21 mouse cellular contexts compared by ENCODE assay signal in genomic region chr6:22343706-22344105, GRCm38 (mm10). TPM values are rescaled to one million over a fixed set of nuclear protein-coding genes. Genes with fewer than 3 reads are reported as not detected.
DNase-seq lines count a peak whose midpoint lies in the region; ATAC-seq and TF ChIP-seq lines count a peak whose summit lies in the region.
"Had no signal": no experiment of that assay in that cellular context is flagged by ENCODE, and none has a peak within 500 bp of the region (broad histone marks: within the 10 kb centered on the region; RNA-seq: fewer than 3 reads in every experiment).

No protein-coding gene starts in this region.

- no peak overlapping the region for H3K4me3 ChIP-seq in heart, adult 2 months
- no peak overlapping the region for H3K4me3 ChIP-seq in liver, embryonic 16.5 days (ENCODE audit: low read depth, low read length)
- H3K4me3 ChIP-seq in liver, embryonic 12.5 days = no peak overlapping the region
- no peak overlapping the region for H3K4me3 ChIP-seq in liver, postnatal 0 days (ENCODE audit: low read depth, low read length)
- no peak overlapping the region for H3K4me3 ChIP-seq in midbrain, postnatal 0 days (ENCODE audit: low read depth, low read length)
- H3K4me3 ChIP-seq: embryonic facial prominence, embryonic 12.5 days; heart, embryonic 15.5 days; hindbrain, embryonic 10.5 days had no signal

- no peak for TF ChIP-seq EP300 in heart, adult 2 months (IDR thresholded peaks at IDR 0.05; ENCODE audit: insufficient read depth, low read depth, low read length)
- no peak for TF ChIP-seq EP300 in liver, postnatal 0 days (IDR thresholded peaks at IDR 0.05; ENCODE audit: low read depth)

- H3K9ac ChIP-seq in heart, adult 2 months (ENCODE audit: low read depth, low read length) = no peak overlapping the region
- no peak overlapping the region for H3K9ac ChIP-seq in liver, embryonic 16.5 days (ENCODE audit: low read depth, low read length)
- no peak overlapping the region for H3K9ac ChIP-seq in liver, embryonic 12.5 days
- no peak overlapping the region for H3K9ac ChIP-seq in liver, postnatal 0 days (replicated peaks)
- no peak overlapping the region for H3K9ac ChIP-seq in midbrain, postnatal 0 days (replicated peaks; ENCODE audit: low read length, poor library complexity, severe bottlenecking)
- H3K9ac ChIP-seq: embryonic facial prominence, embryonic 12.5 days; heart, embryonic 15.5 days; hindbrain, embryonic 14.5 days had no signal

- ATAC-seq in liver, embryonic 16.5 days (ENCODE audit: low read depth) = no peak
- ATAC-seq in liver, embryonic 12.5 days = no peak
- peak; percentile 74 for ATAC-seq in liver, postnatal 0 days
- ATAC-seq in midbrain, postnatal 0 days (ENCODE audit: low FRiP score) = no peak
- ATAC-seq: forebrain, embryonic 16.5 days had no signal

- H3K36me3 ChIP-seq in heart, adult 2 months (ENCODE audit: control insufficient read depth, insufficient read depth, low read length) = no peaks in the 10 kb centered on the region; the same call in 1 of the 2 replicates
- H3K36me3 ChIP-seq in liver, embryonic 16.5 days (ENCODE audit: control insufficient read depth, insufficient read depth) = no peaks in the 10 kb centered on the region
- peaks cover 8% of the 10 kb centered on the region for H3K36me3 ChIP-seq in liver, embryonic 12.5 days
- H3K36me3 ChIP-seq in liver, postnatal 0 days (replicated peaks; ENCODE audit: insufficient read depth, low read length) = peaks cover 2% of the 10 kb centered on the region; the same call in 1 of the 2 replicates
- peaks cover 3% of the 10 kb centered on the region; the same call in 1 of the 2 replicates for H3K36me3 ChIP-seq in midbrain, postnatal 0 days (ENCODE audit: insufficient read depth, low read length)
- H3K36me3 ChIP-seq: heart, embryonic 15.5 days had no signal

- peaks cover 1% of the 10 kb centered on the region for H3K79me2 ChIP-seq in heart, adult 2 months (replicated peaks; ENCODE audit: control insufficient read depth, insufficient read depth, low read length)

- no peak for DNase-seq in heart, adult 2 months
- no peak for DNase-seq in heart, postnatal 14 days
- no peak for DNase-seq in liver, postnatal 0 days
- no peak for DNase-seq in midbrain, postnatal 0 days (ENCODE audit: low spot score)
- no peak for DNase-seq in left cerebral cortex, postnatal 4 days
- DNase-seq: adrenal gland, adult 8-10 months; cerebellum, adult 11 months; cerebellum, adult 8-10 months; cerebellum, postnatal 14 days; embryo, embryonic 11 days; gastrocnemius, postnatal 25 days had no signal

- no peaks in the 10 kb centered on the region for H3K27me3 ChIP-seq in heart, adult 2 months (ENCODE audit: control insufficient read depth, insufficient read depth, low read length)
- no peaks in the 10 kb centered on the region for H3K27me3 ChIP-seq in liver, embryonic 16.5 days (ENCODE audit: control insufficient read depth, insufficient read depth, low read depth, low read length)
- no peaks in the 10 kb centered on the region for H3K27me3 ChIP-seq in liver, embryonic 12.5 days (replicated peaks)
- H3K27me3 ChIP-seq in liver, postnatal 0 days (ENCODE audit: insufficient read depth, low read length) = no peaks in the 10 kb centered on the region
- H3K27me3 ChIP-seq in midbrain, postnatal 0 days (ENCODE audit: insufficient read depth, low read length) = no peaks in the 10 kb centered on the region
- H3K27me3 ChIP-seq: embryonic facial prominence, embryonic 12.5 days; heart, embryonic 15.5 days had no signal

- H3K27ac ChIP-seq in heart, adult 2 months = peak overlapping the region; percentile 64
- peak overlapping the region; percentile 59 for H3K27ac ChIP-seq in liver, embryonic 16.5 days (ENCODE audit: low read length)
- no peak overlapping the region for H3K27ac ChIP-seq in liver, embryonic 12.5 days
- peak overlapping the region; percentile 89 for H3K27ac ChIP-seq in liver, postnatal 0 days (ENCODE audit: low read depth)
- no peak overlapping the region for H3K27ac ChIP-seq in midbrain, postnatal 0 days (ENCODE audit: low read depth, low read length)
- H3K27ac ChIP-seq: embryonic facial prominence, embryonic 12.5 days; hindbrain, embryonic 10.5 days; hindbrain, embryonic 14.5 days had no signal

- H3K4me2 ChIP-seq in liver, embryonic 16.5 days (ENCODE audit: low read depth, low read length) = 0 out of 2 replicates have a peak overlapping the region, but pooled peaks have one; percentile 9
- no peak overlapping the region for H3K4me2 ChIP-seq in liver, embryonic 12.5 days
- peak overlapping the region; percentile 45 for H3K4me2 ChIP-seq in liver, postnatal 0 days (ENCODE audit: low read depth, low read length)
- no peak overlapping the region for H3K4me2 ChIP-seq in midbrain, postnatal 0 days (ENCODE audit: low read depth, low read length, poor library complexity, severe bottlenecking)
- H3K4me2 ChIP-seq: embryonic facial prominence, embryonic 12.5 days; heart, embryonic 11.5 days; hindbrain, embryonic 14.5 days had no signal

- H3K4me1 ChIP-seq in heart, adult 2 months (ENCODE audit: control insufficient read depth, insufficient read depth, low read length) = peaks cover 4% of the 10 kb centered on the region; the same call in 1 of the 2 replicates
- peaks cover 17% of the 10 kb centered on the region for H3K4me1 ChIP-seq in liver, embryonic 16.5 days (ENCODE audit: control insufficient read depth, low read depth, low read length)
- peaks cover 70% of the 10 kb centered on the region for H3K4me1 ChIP-seq in liver, embryonic 12.5 days
- H3K4me1 ChIP-seq in liver, postnatal 0 days (ENCODE audit: insufficient read depth) = peaks cover 48% of the 10 kb centered on the region
- no peaks in the 10 kb centered on the region for H3K4me1 ChIP-seq in midbrain, postnatal 0 days (ENCODE audit: insufficient read depth, low read length)

- H3K9me3 ChIP-seq in liver, embryonic 16.5 days (replicated peaks; ENCODE audit: control insufficient read depth, low read length) = no peaks in the 10 kb centered on the region
- no peaks in the 10 kb centered on the region for H3K9me3 ChIP-seq in liver, embryonic 12.5 days (replicated peaks)
- no peaks in the 10 kb centered on the region for H3K9me3 ChIP-seq in liver, postnatal 0 days (ENCODE audit: low read length)
- H3K9me3 ChIP-seq in midbrain, postnatal 0 days (ENCODE audit: low read length) = no peaks in the 10 kb centered on the region
- H3K9me3 ChIP-seq: embryonic facial prominence, embryonic 12.5 days; heart, embryonic 15.5 days; hindbrain, embryonic 10.5 days had no signal

- intact Hi-C loops in heart, adult 2 months (cut with DNase I) = no loop called here
- intact Hi-C loops in heart, postnatal 14 days (cut with DNase I) = no loop called here
- intact Hi-C loops in left cerebral cortex, postnatal 4 days (cut with DNase I) = no loop called here

- TF ChIP-seq CTCF in heart, adult 2 months (IDR thresholded peaks at IDR 0.05) = no peak
- no peak for TF ChIP-seq CTCF in liver, postnatal 0 days (IDR thresholded peaks at IDR 0.05; ENCODE audit: low read depth)
- TF ChIP-seq CTCF in midbrain, postnatal 0 days (IDR thresholded peaks at IDR 0.05) = no peak

- no peak for TF ChIP-seq POLR2A in heart, adult 2 months (IDR thresholded peaks at IDR 0.05; ENCODE audit: insufficient read depth, low read depth, low read length)

- WGBS in heart, adult 2 months = 78% methylated on average over 6 of the region's 6 CpGs
- WGBS in liver, embryonic 16.5 days (ENCODE audit: insufficient replicate concordance) = 66% methylated on average over 6 of the region's 6 CpGs
- 80% methylated on average over 6 of the region's 6 CpGs for WGBS in liver, embryonic 12.5 days (ENCODE audit: insufficient replicate concordance)
- WGBS in liver, postnatal 0 days (ENCODE audit: insufficient replicate concordance) = 68% methylated on average over 6 of the region's 6 CpGs
- 96% methylated on average over 6 of the region's 6 CpGs for WGBS in midbrain, postnatal 0 days

RNA-seq across cellular contexts. Expression of gene Fam3c, which starts 12.3 kb away (rescaled TPM):
- total RNA-seq in heart, adult 2 months (2021) = 10 to 100 TPM; 27.3 to 27.4 TPM
- polyA plus RNA-seq in heart, adult 2 months (2012; rRNA removed) = 3.4 and 6.0 TPM in 2 replicates
- 10 to 100 TPM; 28.9 to 29.0 TPM for total RNA-seq in heart, postnatal 14 days (2021)
- 18.5 and 19.9 TPM in 2 replicates for polyA plus RNA-seq in liver, embryonic 16.5 days (2015; fragmentation: Nextera tagmentation; extraction: Ambion mirVana)
- 22.1 and 22.4 TPM in 2 replicates for polyA plus RNA-seq in liver, embryonic 12.5 days (2016; fragmentation: Nextera tagmentation; extraction: Ambion mirVana)
- polyA plus RNA-seq in liver, postnatal 0 days (2015; fragmentation: Nextera tagmentation; extraction: Ambion mirVana) = 32.6 and 38.2 TPM in 2 replicates
- 68.7 and 74.5 TPM in 2 replicates for total RNA-seq in midbrain, postnatal 0 days (2014; rRNA removed)
- 130 and 135 TPM in 2 replicates for polyA plus RNA-seq in midbrain, postnatal 0 days (2015; fragmentation: Nextera tagmentation; extraction: Ambion mirVana)
- total RNA-seq in left cerebral cortex, postnatal 4 days (2021) = 100 to 1,000 TPM; 105 to 110 TPM

RNA-seq across cellular contexts. Expression of gene Wnt16, which starts 55.7 kb away (rescaled TPM):
- total RNA-seq in heart, adult 2 months (2021) = under 1 TPM; 0.70 to 0.80 TPM
- polyA plus RNA-seq in heart, adult 2 months (2012; rRNA removed) = 0.49 and 0.59 TPM in 2 replicates
- under 1 TPM; 0.33 to 0.34 TPM for total RNA-seq in heart, postnatal 14 days (2021)
- not detected in 2 replicates for polyA plus RNA-seq in liver, embryonic 16.5 days (2015; fragmentation: Nextera tagmentation; extraction: Ambion mirVana)
- 0.07 and 0.26 TPM in 2 replicates for polyA plus RNA-seq in liver, embryonic 12.5 days (2016; fragmentation: Nextera tagmentation; extraction: Ambion mirVana)
- not detected in 2 replicates for polyA plus RNA-seq in liver, postnatal 0 days (2015; fragmentation: Nextera tagmentation; extraction: Ambion mirVana)
- total RNA-seq in midbrain, postnatal 0 days (2014; rRNA removed) = 1.9 and 2.0 TPM in 2 replicates
- 0.27 and 0.75 TPM in 2 replicates for polyA plus RNA-seq in midbrain, postnatal 0 days (2015; fragmentation: Nextera tagmentation; extraction: Ambion mirVana)
- 1 to 10 TPM; 1.3 to 1.5 TPM for total RNA-seq in left cerebral cortex, postnatal 4 days (2021)
- total RNA-seq: common myeloid progenitor, adult 5-6 weeks; granulocyte monocyte progenitor cell, adult 5-6 weeks had no signal

Comparison
In these comparisons a context has a peak if more than half of its experiments do, and no peak if none do; other contexts are left out.
1. H3K27ac ChIP-seq: peak in heart, adult 2 months (single experiment), liver, embryonic 16.5 days (single experiment) and liver, postnatal 0 days (single experiment); none in liver, embryonic 12.5 days (single experiment) and midbrain, postnatal 0 days (single experiment).
2. H3K4me2 ChIP-seq: peak in liver, embryonic 16.5 days (single experiment) and liver, postnatal 0 days (single experiment); none in liver, embryonic 12.5 days (single experiment) and midbrain, postnatal 0 days (single experiment).